Mouse (Mus musculus): ENCODE measurements around the gene BC030499.

BC030499 gene

DNA sequence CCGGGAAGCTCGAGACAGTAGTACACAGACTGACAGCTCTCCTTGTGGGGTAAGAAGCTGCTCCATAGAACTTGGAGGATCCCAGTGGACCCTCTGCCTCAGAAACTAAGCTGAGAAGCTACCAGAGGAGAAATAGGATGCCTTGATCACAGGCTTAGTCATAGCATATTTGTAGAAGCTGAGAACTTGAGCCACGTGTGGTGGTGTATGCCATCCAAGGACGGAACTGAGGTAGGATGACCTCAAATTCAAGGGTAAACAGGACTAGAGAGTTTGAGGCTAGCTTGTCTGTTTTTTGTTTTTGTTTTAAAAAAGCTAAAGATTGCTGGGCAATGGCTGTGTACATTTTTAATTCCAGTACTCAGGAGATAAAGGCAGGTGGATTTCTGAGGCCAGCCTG lies 14.6 kb downstream of the BC030499 start:
- DNase-seq (ENCODE audit: low spot score): no peak

DNA sequence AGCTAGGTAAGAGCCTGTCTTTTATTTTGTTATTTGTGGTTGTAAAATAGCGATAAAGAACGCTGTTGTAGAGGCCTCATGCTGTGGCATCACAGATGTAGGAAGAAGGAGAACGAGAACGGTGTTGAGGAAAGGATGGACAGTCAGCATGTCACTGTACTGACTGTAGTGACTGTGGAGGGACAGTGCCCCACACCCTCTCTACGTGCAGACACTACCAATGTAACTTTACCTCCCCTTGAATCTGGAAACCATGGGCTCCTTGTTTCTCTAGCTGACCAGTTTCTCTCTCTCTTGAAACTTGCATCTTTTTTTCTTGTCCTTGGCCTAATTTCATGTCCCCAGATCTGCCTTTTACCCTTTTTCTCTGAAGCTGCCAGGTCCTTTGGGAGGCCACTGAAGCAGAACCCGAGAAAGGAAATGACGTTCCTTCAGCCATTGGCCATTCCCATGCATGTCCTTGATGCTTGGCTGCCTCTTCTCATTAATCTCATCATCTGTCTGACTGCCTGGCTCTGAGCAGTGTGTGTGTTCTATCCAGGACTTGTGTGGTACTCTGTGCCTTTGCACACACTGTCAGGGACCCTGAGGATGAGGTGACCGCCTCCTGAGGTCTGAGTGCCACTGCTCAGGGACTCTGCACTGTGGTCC lies 20.3 kb downstream of the BC030499 start:
- no peak for DNase-seq (ENCODE audit: low spot score)

DNA sequence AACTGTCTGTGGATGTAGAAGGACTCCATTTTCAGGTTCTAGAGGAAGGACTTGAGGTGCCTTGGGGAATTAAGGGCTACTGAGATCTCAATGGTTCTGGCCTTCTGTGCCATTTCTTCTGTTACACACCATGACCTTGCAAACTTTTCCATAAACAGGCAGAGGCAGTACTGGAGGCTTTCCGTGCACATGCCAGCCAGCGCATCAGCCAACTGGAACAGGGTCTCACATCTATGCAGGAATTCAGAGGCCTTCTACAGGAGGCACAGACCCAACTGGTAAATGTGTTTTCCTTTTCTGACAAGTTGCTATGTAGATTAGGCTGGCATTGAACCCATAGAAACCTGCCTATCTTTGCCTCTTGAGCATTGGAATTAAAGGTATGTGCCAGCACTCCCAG lies 23.0 kb downstream of the BC030499 start:
- no peak for DNase-seq (ENCODE audit: low spot score)

DNA sequence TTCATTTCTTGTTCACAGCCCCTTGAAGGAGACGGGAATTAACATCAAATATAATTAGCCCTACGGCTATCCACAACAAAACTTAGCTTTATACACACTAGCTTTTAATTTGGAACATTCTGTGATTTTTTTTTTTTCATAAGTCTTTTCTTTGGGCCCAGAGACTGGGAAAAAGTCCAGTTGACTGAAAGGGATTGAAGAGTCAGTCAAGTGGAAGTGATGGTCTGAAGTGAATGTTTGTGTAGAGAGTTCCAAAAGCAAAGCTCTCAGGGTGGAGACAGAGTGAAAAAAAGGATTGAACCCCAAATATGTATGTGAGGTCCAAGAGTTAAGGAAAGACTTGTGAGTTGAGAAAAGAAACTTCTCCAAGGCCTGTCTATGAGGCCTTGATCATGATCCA lies 27.8 kb downstream of the BC030499 start:
- no peak for DNase-seq (ENCODE audit: low spot score)

- DNase-seq (ENCODE audit: low spot score): no peak
These were observed 31.6 kb downstream of the BC030499 start for GRCm38 (mm10) chr11:78322076-78322831.

- peak; percentile 81 for DNase-seq (ENCODE audit: low spot score)
These were observed 32.2 kb downstream of the BC030499 start, which contains the start of gene Aldoc for GRCm38 (mm10) chr11:78322860-78323259. TSS of gene Aldoc (plus strand) at chr11:78322968.

- DNase-seq (ENCODE audit: low spot score): no peak
These were observed 33.6 kb downstream of the BC030499 start for GRCm38 (mm10) chr11:78324000-78324785.

GRCm38 (mm10) chr11:78324965-78325364 lies 34.3 kb downstream of the BC030499 start:
- DNase-seq (ENCODE audit: low spot score): no peak

- no peak for DNase-seq (ENCODE audit: low spot score)
These were observed 36.6 kb downstream of the BC030499 start for GRCm38 (mm10) chr11:78327215-78327614.

DNA sequence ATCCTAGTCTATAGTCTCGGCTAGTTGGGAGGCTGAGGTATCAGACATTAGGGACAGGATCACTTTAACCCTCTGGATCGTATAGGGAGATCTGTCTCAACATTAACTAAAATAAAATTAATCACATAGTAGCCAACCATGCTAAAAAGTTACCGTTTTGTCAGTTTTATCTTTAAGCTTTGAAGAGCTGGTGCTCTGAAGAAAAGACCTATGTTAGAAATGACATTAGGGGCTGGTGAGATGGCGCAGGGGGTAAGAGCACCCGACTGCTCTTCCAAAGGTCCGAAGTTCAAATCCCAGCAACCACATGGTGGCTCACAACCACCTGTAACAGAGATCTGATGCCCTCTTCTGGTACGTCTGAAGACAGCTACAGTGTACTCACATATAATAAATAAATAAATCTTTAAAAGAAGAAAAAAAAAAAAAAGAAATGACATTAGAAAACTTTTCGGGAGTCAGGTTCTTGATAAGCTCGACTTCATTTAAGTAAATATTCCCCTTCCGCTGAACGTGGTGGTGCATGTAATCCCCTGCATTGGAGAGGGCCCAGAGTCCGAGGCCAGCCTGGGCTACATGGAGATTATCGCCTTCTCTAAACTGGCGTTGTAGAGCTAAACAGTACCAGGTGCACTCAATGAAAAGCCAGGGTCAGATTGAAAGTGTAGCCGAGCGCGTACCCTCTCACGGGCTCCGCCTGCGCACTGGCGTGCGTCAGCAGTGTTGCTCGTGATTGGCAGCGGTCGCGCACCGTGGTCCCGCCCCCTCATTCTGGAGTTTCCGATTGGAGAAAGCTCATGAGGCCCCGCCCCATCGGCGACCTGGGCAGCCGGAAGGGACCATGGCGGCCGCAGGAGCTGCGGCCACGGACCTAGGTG lies 37.2 kb downstream of the BC030499 start, which contains the start of gene Pigs:
Gene Pigs, plus strand, starts transcription at position 782 of the 878 bp plus-strand sequence.
- DNase-seq (ENCODE audit: low spot score): peak; percentile 93

- DNase-seq (ENCODE audit: low spot score): no peak
These were observed 37.9 kb downstream of the BC030499 start for GRCm38 (mm10) chr11:78328512-78329056.

DNA sequence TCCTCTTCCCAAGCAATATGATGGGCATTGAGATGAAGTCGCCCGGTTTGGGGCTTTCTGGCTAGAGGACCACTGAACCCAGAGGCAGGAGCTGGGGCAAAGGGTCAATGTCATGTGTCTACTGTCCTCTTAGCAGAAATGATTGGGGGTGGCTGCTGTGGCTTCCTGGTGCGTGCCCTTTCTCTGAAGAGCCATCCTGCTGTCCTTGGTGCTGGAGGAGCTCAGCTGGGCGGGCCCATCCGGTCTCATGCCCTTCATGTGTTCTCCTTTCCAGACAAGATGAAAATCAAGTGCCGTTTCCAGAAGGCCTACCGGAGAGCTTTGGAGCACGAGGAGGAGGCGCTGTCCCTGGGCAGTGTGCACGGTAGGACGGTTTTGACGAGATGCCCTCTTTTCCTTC lies 42.0 kb downstream of the BC030499 start:
- DNase-seq (ENCODE audit: low spot score): no peak

- no peak for DNase-seq (ENCODE audit: low spot score)
These were observed 43.4 kb downstream of the BC030499 start for GRCm38 (mm10) chr11:78333992-78334391.

DNA sequence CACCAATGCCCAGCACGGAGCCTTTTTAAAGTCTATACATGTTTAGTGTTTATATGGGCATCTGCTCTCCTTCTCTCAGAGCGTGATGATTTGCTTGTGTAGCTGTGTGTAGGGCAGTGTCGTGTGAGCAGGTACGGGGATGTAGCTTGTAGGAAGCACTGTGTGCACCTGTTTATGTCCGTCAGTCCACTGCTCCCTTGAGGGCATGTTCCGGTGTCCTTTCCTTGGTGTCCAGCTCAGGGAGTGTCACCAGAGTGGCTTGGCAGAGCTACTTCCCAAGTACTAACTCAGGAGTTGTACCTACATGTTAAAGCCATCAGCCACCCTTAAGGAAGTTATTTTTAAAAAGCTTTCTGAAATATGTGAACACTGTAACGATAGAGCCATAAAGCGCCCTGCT lies 46.4 kb downstream of the BC030499 start:
- DNase-seq (ENCODE audit: low spot score): no peak

GRCm38 (mm10) chr11:78341702-78342101 lies 51.1 kb downstream of the BC030499 start:
- DNase-seq (ENCODE audit: low spot score): no peak

DNA sequence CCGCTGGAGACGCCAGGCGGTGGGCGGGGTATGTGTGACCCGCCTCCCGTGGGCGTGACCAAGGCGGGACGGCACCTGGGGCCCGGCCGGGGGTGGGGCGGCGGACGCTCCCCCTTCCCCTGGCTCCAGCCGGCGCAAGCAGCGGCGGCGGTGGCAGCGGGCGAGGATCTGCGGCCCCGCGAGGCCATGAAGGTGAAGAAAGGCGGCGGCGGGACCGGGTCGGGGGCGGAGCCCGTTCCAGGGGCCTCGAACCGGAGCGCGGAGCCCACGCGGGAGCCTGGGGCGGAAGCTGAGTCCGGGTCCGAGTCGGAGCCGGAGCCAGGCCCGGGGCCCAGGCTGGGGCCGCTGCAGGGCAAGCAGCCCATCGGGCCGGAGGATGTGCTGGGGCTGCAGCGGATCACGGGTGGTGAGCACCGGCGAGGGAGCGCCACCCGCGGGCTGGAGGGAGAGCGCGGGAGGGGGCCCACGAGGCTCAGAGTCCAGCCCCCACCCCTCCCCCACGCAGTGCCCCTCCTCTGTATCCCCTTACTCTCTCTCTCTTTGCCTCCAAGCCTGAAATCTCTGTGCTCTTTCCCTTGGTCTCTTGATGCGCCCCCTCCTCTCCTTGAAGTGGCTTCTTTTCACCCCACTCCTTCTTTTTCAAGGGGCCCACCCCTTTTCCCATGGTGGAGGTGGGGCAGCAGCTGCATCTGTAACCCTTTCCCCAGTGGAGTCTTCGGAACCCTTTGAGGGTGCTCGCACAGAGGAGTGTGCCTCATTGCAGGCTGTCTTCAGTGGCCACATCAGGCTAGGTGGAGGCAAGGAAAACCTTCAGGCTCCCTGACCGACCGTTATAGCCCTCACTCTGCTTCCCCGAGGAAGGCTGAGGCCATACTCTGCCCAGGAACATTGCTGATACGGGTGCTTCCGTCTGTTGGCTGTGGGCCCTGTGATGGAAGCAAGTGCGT lies 53.0 kb downstream of the BC030499 start, which contains the start of gene Unc119:
Gene Unc119, plus strand, starts transcription at position 102 of the 947 bp plus-strand sequence.
- DNase-seq (ENCODE audit: low spot score): peak; percentile 65

DNA sequence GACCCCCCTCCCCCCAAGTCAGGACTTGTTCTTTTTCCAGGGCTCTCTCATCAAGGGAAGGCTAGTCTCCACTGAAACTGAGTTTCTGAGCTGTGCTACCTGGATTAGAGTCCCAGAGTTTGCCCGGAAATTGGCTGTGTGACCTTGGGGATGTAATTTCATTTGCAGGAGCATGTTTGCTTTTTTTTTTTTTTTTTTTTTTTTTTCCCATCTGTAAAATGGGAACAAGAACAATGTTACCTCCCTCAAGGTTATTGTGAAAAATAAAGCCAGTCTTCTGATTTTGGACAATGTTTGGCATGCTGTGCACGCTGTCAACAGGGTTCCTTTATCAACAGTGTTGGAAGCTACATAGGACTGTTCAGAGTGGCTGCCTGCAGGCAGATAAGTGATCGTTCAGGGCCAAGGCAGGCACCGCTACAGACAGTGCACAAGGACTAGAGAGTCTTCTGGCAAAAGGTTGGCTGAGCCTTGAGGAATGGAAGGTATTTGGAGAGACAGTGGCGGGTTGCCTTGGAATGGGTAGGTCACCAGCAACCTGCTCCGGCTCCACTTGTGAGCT lies 53.8 kb downstream of the BC030499 start:
- DNase-seq (ENCODE audit: low spot score): peak; percentile 64

- DNase-seq (ENCODE audit: low spot score): no peak
These were observed 54.5 kb downstream of the BC030499 start for GRCm38 (mm10) chr11:78344890-78345715.

GRCm38 (mm10) chr11:78345801-78346200 lies 55.2 kb downstream of the BC030499 start:
- no peak for DNase-seq (ENCODE audit: low spot score)

Measured in c-Kit-positive CD71-positive TER-119-positive erythroid progenitor cells, embryonic 14.5 days (primary cell).